Mouse (Mus musculus) forebrain, embryonic 14.5 days (tissue): Measurements from ENCODE around the gene Serpina11. TPM values are rescaled to one million over a fixed set of nuclear protein-coding genes. Genes with fewer than 3 reads are reported as not detected.
A peak's percentile ranks its signal among the peaks of the same experiment; 100 is the strongest.

Source experiments
- ATAC-seq: fragments of 200-750 bp; cut with Nextera tagmentation; 2 replicates; pipeline ENCODE4 v1.8.0; 2017; ENCODE audit warnings: mild to moderate bottlenecking, moderate library complexity
- DNase-seq: peaks from one replicate; pipeline ENCODE4 v3.0.0-alpha.2; 2015; ENCODE audit warnings: low spot score
- H3K27ac ChIP-seq: fragments of 300-500 bp; sonication (generic); 2 replicates; pipeline ENCODE4 v1.5.1; 2014; ENCODE audit warnings: low read depth, mild to moderate bottlenecking, control low read depth, low read length, moderate library complexity
- H3K27me3 ChIP-seq: fragments of 300-500 bp; sonication (generic); replicated peaks from 2 replicates; pipeline ENCODE4 v1.6.1; 2014; ENCODE audit warnings: low read length, control low read depth, mixed read lengths; ENCODE audit not compliant: control insufficient read depth, insufficient read depth
- H3K36me3 ChIP-seq: fragments of 300-500 bp; sonication (generic); 2 replicates; pipeline ENCODE4 v1.6.1; 2014; ENCODE audit warnings: low read length, control low read depth; ENCODE audit not compliant: control insufficient read depth, insufficient read depth
- H3K4me1 ChIP-seq: fragments of 300-500 bp; sonication (generic); 2 replicates; pipeline ENCODE4 v1.6.1; 2014; ENCODE audit warnings: antibody characterized with exemption, low read length, control low read depth; ENCODE audit not compliant: control insufficient read depth, insufficient read depth
- H3K4me2 ChIP-seq: fragments of 300-500 bp; sonication (generic); 2 replicates; pipeline ENCODE4 v1.6.1; 2014; ENCODE audit warnings: mild to moderate bottlenecking, control low read depth, low read length
- H3K4me3 ChIP-seq: fragments of 300-500 bp; sonication (generic); 2 replicates; pipeline ENCODE4 v1.5.1; 2014; ENCODE audit warnings: low read depth, low read length, control low read depth
- H3K9ac ChIP-seq: fragments of 300-500 bp; sonication (generic); 2 replicates; pipeline ENCODE4 v1.6.1; 2014; ENCODE audit warnings: mild to moderate bottlenecking, low read length, control low read depth, moderate library complexity
- H3K9me3 ChIP-seq: fragments of 300-500 bp; sonication (generic); replicated peaks from 2 replicates; pipeline ENCODE4 v1.6.1; 2016; ENCODE audit warnings: low read length, control low read depth, mixed read lengths; ENCODE audit not compliant: control insufficient read depth
- WGBS: fragments of 180-500 bp; shearing (Covaris S2); extraction: QIAGEN DNeasy Blood & Tissue Kit; methylation state at CpG from one replicate; pipeline ENCODE4 v1.1.7; 2014; 5-methylcytosine and 5-hydroxymethylcytosine counted together
- polyA plus RNA-seq: library from polyadenylated mRNA; unstranded; fragments of >200 nt; fragmentation: Nextera tagmentation; extraction: Ambion mirVana; gene quantifications from 2 replicates; pipeline ENCODE4 v1.2.1, GENCODE M21; 2014

Gene Serpina11
- polyA plus RNA-seq, 1 experiment from 2014 or later: not detected

DNA sequence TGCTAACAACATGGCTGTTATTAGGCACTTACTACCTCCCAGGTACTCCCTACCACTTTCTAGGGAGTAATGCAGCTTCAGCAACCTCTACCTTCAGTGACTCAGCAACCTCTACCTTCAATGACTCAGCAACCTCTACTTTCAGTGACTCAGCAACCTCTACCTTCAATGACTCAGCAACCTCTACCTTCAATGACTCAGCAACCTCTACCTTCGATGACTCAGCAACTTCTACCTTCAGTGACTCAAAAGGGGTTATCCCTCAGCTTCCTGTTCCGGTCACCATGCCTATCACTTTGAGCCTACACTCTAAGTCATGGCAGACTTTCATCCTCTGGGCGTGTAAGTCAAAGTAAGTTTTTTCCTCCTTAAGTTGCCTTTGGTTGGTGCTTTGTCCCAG is 10.8 kb upstream of the Serpina11 start:
- H3K27ac ChIP-seq: no peak overlapping the region
- no peak overlapping the region for H3K4me3 ChIP-seq
- H3K27me3 ChIP-seq: no peaks in the 10 kb centered on the region
- DNase-seq (no peak), ATAC-seq (no peak)
- H3K4me1 ChIP-seq: no peaks in the 10 kb centered on the region
- no peaks in the 10 kb centered on the region for H3K9me3 ChIP-seq
- WGBS: 91% methylated on average over 3 of the region's 3 CpGs
- H3K4me2 ChIP-seq: no peak overlapping the region
- H3K36me3 ChIP-seq: no peaks in the 10 kb centered on the region
- no peak overlapping the region for H3K9ac ChIP-seq

DNA sequence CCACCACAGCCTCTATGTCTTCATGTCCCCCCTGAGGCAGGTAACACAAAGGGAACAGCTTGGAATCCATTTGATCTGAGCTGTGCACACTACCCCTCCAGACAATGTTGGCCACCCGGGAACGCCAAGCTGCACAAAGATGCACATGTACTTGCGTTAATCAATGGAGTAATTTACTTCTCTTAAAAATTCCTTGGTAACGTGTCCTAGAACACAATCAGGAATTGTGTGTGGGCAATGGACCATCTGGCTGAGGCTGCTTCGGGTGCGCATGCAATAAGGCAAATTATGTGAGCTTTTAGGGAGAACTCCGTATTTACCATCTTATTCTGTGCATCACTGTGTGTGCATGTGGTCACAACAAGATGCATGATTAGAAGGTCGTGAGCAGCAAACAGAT is 9.9 kb upstream of the Serpina11 start:
- no peak for ATAC-seq
- DNase-seq: no peak
- Histone ChIP-seq H3K36me3 (no peaks in the 10 kb centered on the region), H3K9me3 (no peaks in the 10 kb centered on the region), H3K27me3 (no peaks in the 10 kb centered on the region), H3K27ac (no peak overlapping the region), H3K9ac (no peak overlapping the region), H3K4me2 (no peak overlapping the region), H3K4me3 (no peak overlapping the region), H3K4me1 (no peaks in the 10 kb centered on the region)
- 60% methylated on average over 8 of the region's 8 CpGs for WGBS

GRCm38 (mm10) chr12:103996513-103996912 is 6.8 kb upstream of the Serpina11 start:
- ATAC-seq (no peak), DNase-seq (no peak)
- Histone ChIP-seq H3K9ac (no peak overlapping the region), H3K27ac (no peak overlapping the region), H3K27me3 (no peaks in the 10 kb centered on the region), H3K4me1 (no peaks in the 10 kb centered on the region), H3K9me3 (no peaks in the 10 kb centered on the region), H3K4me2 (no peak overlapping the region), H3K36me3 (no peaks in the 10 kb centered on the region), H3K4me3 (no peak overlapping the region)
- WGBS: 66% methylated on average over 2 of the region's 2 CpGs

- no peak overlapping the region for H3K4me2 ChIP-seq
- no peak overlapping the region for H3K9ac ChIP-seq
- no peaks in the 10 kb centered on the region for H3K27me3 ChIP-seq
- no peaks in the 10 kb centered on the region for H3K36me3 ChIP-seq
- ATAC-seq: 0 out of 2 replicates have a peak, but pooled peaks have one; percentile 67
- H3K4me1 ChIP-seq: no peaks in the 10 kb centered on the region
- no peak overlapping the region for H3K4me3 ChIP-seq
- WGBS: 43% methylated on average over 5 of the region's 5 CpGs
- peak; percentile 77 for DNase-seq
- H3K9me3 ChIP-seq: no peaks in the 10 kb centered on the region
- no peak overlapping the region for H3K27ac ChIP-seq
Observed at GRCm38 (mm10) chr12:103995292-103996072, 5.7 kb upstream of the Serpina11 start.

DNA sequence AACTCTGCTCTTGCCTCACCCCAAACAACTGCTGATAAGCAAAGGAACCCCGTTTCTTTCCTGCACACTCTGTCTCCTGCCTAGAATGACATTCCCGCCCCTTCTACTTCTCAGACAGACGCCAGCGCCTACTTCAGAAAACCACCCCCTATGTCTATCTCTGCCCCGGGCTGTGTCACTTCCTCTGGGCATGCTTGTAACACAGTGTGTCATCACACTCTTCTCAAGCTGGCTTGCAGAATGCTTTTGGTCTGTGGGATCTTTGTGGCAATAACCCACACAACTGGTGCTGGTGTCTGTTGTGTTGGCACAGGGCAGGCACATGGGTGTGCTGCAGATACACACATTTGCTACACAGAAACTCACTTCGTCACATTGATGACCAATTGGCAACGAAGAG is 3.2 kb upstream of the Serpina11 start:
- Histone ChIP-seq H3K27me3 (no peaks in the 10 kb centered on the region), H3K27ac (no peak overlapping the region), H3K4me3 (no peak overlapping the region), H3K9ac (no peak overlapping the region), H3K4me1 (no peaks in the 10 kb centered on the region), H3K36me3 (no peaks in the 10 kb centered on the region), H3K9me3 (no peaks in the 10 kb centered on the region), H3K4me2 (no peak overlapping the region)
- ATAC-seq (no peak), DNase-seq (no peak)
- 79% methylated on average over 7 of the region's 7 CpGs for WGBS

DNA sequence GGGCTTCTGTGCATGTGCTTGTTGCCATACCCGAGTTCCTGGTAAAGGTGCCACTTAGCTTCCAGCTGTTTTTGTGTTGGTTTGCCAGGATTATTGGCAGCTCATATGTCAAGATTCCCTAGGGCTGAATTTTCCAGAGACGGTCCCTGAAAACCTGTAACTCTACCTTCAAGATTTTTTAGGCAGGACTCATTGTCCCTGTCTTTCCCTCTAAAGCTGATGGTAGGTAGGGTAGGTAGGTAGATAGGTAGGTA is 316 bp downstream of the Serpina11 start:
- 70% methylated on average over 2 of the region's 2 CpGs for WGBS
- no peaks in the 10 kb centered on the region for H3K4me1 ChIP-seq
- no peak overlapping the region for H3K9ac ChIP-seq
- no peak overlapping the region for H3K4me2 ChIP-seq
- H3K36me3 ChIP-seq: no peaks in the 10 kb centered on the region
- no peaks in the 10 kb centered on the region for H3K9me3 ChIP-seq
- H3K27ac ChIP-seq: no peak overlapping the region
- ATAC-seq (no peak), DNase-seq (no peak)
- no peak overlapping the region for H3K4me3 ChIP-seq
- no peaks in the 10 kb centered on the region for H3K27me3 ChIP-seq

GRCm38 (mm10) chr12:103988754-103989513 is 823 bp downstream of the Serpina11 start:
- no peaks in the 10 kb centered on the region for H3K27me3 ChIP-seq
- no peak for ATAC-seq
- no peaks in the 10 kb centered on the region for H3K9me3 ChIP-seq
- no peak for DNase-seq
- no peaks in the 10 kb centered on the region for H3K36me3 ChIP-seq
- 70% methylated on average over 14 of the region's 14 CpGs for WGBS
- no peak overlapping the region for H3K27ac ChIP-seq
- H3K4me3 ChIP-seq: no peak overlapping the region
- no peaks in the 10 kb centered on the region for H3K4me1 ChIP-seq
- H3K9ac ChIP-seq: no peak overlapping the region
- no peak overlapping the region for H3K4me2 ChIP-seq

GRCm38 (mm10) chr12:103985868-103986267 is 3.9 kb downstream of the Serpina11 start:
- Histone ChIP-seq H3K4me3 (no peak overlapping the region), H3K4me1 (no peaks in the 10 kb centered on the region), H3K4me2 (no peak overlapping the region), H3K9ac (no peak overlapping the region), H3K36me3 (no peaks in the 10 kb centered on the region), H3K27me3 (no peaks in the 10 kb centered on the region), H3K9me3 (no peaks in the 10 kb centered on the region), H3K27ac (no peak overlapping the region)
- no peak for DNase-seq
- ATAC-seq: no peak
- 73% methylated on average over 5 of the region's 5 CpGs for WGBS

DNA sequence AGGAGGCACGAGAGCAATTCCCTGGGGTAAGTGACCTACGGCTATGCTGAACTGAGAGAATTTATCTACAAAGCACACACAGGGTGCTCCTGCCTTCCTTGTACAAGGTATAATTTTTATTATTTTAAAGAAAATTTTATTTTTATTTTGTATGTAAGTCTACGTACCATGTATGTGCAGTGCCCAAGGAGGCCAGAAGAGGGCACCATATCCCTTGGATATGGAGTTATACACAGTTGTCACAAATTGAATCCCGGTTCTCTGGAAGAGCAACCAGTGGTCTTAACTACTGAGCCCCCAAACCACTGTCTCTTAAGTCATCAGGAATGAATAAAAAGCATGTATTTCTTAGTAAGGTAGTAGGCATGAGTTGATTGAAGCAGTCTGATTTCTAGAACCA is 4.8 kb downstream of the Serpina11 start:
- H3K4me2 ChIP-seq: no peak overlapping the region
- no peaks in the 10 kb centered on the region for H3K4me1 ChIP-seq
- ATAC-seq (no peak), DNase-seq (peak; percentile 59)
- WGBS: 72% methylated on average over 4 of the region's 4 CpGs
- no peaks in the 10 kb centered on the region for H3K36me3 ChIP-seq
- no peaks in the 10 kb centered on the region for H3K27me3 ChIP-seq
- no peak overlapping the region for H3K4me3 ChIP-seq
- H3K9me3 ChIP-seq: no peaks in the 10 kb centered on the region
- no peak overlapping the region for H3K9ac ChIP-seq
- no peak overlapping the region for H3K27ac ChIP-seq
